Comparison of ENCODE assay signal across 8 mouse cellular contexts in genomic region chr7:110781231-110781711, GRCm38 (mm10). TPM values are rescaled to one million over a fixed set of nuclear protein-coding genes. Genes with fewer than 3 reads are reported as not detected.
DNase-seq lines count a peak whose midpoint lies in the region.

No protein-coding gene starts in this region.

- DNase-seq in cerebellum, adult 11 months, result peak; percentile 34
- no peak for DNase-seq in cerebellum, adult 11-12 months
- DNase-seq in lung, postnatal 10 days, result peak; percentile 52
- DNase-seq in lung, adult 18-20 months, result no peak
- DNase-seq in left cerebral cortex, adult 9 months (ENCODE audit: low spot score in 2 of 2), result peak; percentile 58 to 74
- peak; percentile 75 for DNase-seq in right cerebral cortex, postnatal 14 days
- no peak for DNase-seq in gastrocnemius, adult 18-20 months (ENCODE audit: low spot score)
- DNase-seq in thymus, postnatal 10 days (ENCODE audit: low spot score in 2 of 2), result no peak

RNA-seq across cellular contexts. Expression of gene Ampd3, which starts 13.3 kb away (rescaled TPM):
- 10 to 100 TPM; 10.8 to 15.2 TPM for total RNA-seq in gastrocnemius, adult 18-20 months (2021)

Comparison
In these comparisons a context has a peak if more than half of its experiments do, and no peak if none do; other contexts are left out.
1. DNase-seq: peak in cerebellum, adult 11 months (single experiment), lung, postnatal 10 days (single experiment), left cerebral cortex, adult 9 months (2 of 2) and right cerebral cortex, postnatal 14 days (single experiment); none in cerebellum, adult 11-12 months (single experiment), lung, adult 18-20 months (0 of 2), gastrocnemius, adult 18-20 months (single experiment) and thymus, postnatal 10 days (0 of 2).